Mouse (Mus musculus): Measurements from ENCODE around the gene Fsip1.

DNA sequence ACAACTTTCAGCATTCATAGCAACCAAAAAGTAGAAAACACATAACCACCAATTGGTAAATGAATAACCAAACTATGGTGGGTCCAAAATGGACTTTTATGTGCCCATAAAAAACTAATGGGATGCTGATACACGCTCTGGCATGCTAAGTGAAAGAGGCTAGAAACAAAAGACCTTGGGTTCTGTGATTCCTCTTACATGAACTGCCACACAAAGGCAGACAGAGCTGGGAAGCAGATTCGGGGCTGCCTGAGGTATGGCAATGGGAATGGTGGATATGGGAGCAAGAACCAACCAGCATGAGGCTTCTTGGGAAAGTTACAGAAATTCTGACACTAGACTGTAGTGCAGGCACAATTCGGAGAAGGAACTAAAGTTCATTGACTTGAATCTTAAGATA is 25.7 kb upstream of the Fsip1 start:
- no peak for TF ChIP-seq CTCF (IDR thresholded peaks at IDR 0.05; ENCODE audit: low read depth, low read length)
- no peak for TF ChIP-seq EP300 (IDR thresholded peaks at IDR 0.05; ENCODE audit: insufficient read depth, low read depth, low read length)
- no peak for TF ChIP-seq POLR2A (IDR thresholded peaks at IDR 0.05; ENCODE audit: insufficient read depth, low read length)
